Mouse (Mus musculus): ENCODE results near the gene 1700010B08Rik. TPM values are rescaled to one million over a fixed set of nuclear protein-coding genes. Genes with fewer than 3 reads are reported as not detected.
"Not testable (repeated sequence)": the region's sequence is repeated elsewhere in the genome, so short reads cannot be mapped to it uniquely, and the experiment has no call there.

1700010B08Rik gene
- polyA plus RNA-seq, 1 experiment from 2014 or later: not detected

DNA sequence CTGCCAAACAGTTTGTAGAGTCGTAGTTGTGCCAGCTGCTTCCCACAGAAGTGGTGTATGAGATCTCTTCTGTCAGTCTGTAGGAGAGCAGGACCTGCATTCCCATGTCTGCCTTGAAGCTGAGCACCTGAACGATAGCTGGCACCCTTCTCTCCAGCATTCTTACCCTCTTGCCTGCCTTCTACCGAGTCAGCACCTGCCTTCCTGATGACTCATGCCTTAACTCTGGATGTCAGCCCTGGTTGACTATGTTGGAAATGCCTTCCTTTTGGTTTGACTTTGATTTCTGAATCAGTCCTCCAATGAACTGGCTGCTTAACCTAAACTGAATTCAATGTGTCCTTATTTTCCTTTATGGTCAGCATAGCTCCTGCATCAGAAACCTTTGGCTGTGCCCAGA is 20.4 kb upstream of the 1700010B08Rik start:
- H3K27me3 ChIP-seq (replicated peaks; ENCODE audit: control insufficient read depth, insufficient read depth, low read length): no peaks in the 10 kb centered on the region
- 65% methylated on average over 3 of the region's 3 CpGs for WGBS
- no peak overlapping the region for H3K4me3 ChIP-seq (ENCODE audit: low read depth, low read length)
- H3K27ac ChIP-seq (ENCODE audit: low read depth, low read length): no peak overlapping the region
- H3K9me3 ChIP-seq (ENCODE audit: control insufficient read depth): no peaks in the 10 kb centered on the region
- TF ChIP-seq CTCF (IDR thresholded peaks at IDR 0.05; ENCODE audit: low read depth): no peak
- H3K36me3 ChIP-seq (ENCODE audit: control insufficient read depth, insufficient read depth): peaks cover 69% of the 10 kb centered on the region
- H3K9ac ChIP-seq (ENCODE audit: low read depth, low read length): no peak overlapping the region
- no peak for ATAC-seq
- no peak overlapping the region for H3K4me2 ChIP-seq (replicated peaks; ENCODE audit: low read depth)
- no peaks in the 10 kb centered on the region for H3K4me1 ChIP-seq (replicated peaks; ENCODE audit: control insufficient read depth, insufficient read depth, low read length)

- H3K36me3 ChIP-seq (ENCODE audit: control insufficient read depth, insufficient read depth): peaks cover 65% of the 10 kb centered on the region
- no peaks in the 10 kb centered on the region for H3K9me3 ChIP-seq (ENCODE audit: control insufficient read depth)
- no peak for TF ChIP-seq CTCF (IDR thresholded peaks at IDR 0.05; ENCODE audit: low read depth)
- H3K4me3 ChIP-seq (ENCODE audit: low read depth, low read length): no peak overlapping the region
- H3K9ac ChIP-seq (ENCODE audit: low read depth, low read length): no peak overlapping the region
- H3K27me3 ChIP-seq (replicated peaks; ENCODE audit: control insufficient read depth, insufficient read depth, low read length): no peaks in the 10 kb centered on the region
- WGBS: 56% methylated on average over 16 of the region's 16 CpGs
- H3K27ac ChIP-seq (ENCODE audit: low read depth, low read length): no peak overlapping the region
- H3K4me1 ChIP-seq (replicated peaks; ENCODE audit: control insufficient read depth, insufficient read depth, low read length): no peaks in the 10 kb centered on the region; the same call in 1 of the 2 replicates
- no peak overlapping the region for H3K4me2 ChIP-seq (replicated peaks; ENCODE audit: low read depth)
- ATAC-seq: no peak
These were observed 16.9 kb upstream of the 1700010B08Rik start for GRCm38 (mm10) chr2:173702096-173702866.

- Histone ChIP-seq H3K4me3 (ENCODE audit: low read depth, low read length) (no peak overlapping the region), H3K9ac (ENCODE audit: low read depth, low read length) (no peak overlapping the region), H3K36me3 (ENCODE audit: control insufficient read depth, insufficient read depth) (peaks cover 59% of the 10 kb centered on the region), H3K4me2 (replicated peaks; ENCODE audit: low read depth) (no peak overlapping the region), H3K27ac (ENCODE audit: low read depth, low read length) (no peak overlapping the region), H3K27me3 (replicated peaks; ENCODE audit: control insufficient read depth, insufficient read depth, low read length) (no peaks in the 10 kb centered on the region), H3K4me1 (replicated peaks; ENCODE audit: control insufficient read depth, insufficient read depth, low read length) (no peaks in the 10 kb centered on the region; the same call in 1 of the 2 replicates), H3K9me3 (ENCODE audit: control insufficient read depth) (no peaks in the 10 kb centered on the region)
- WGBS: 75% methylated on average over 12 of the region's 12 CpGs
- no peak for TF ChIP-seq CTCF (IDR thresholded peaks at IDR 0.05; ENCODE audit: low read depth)
- ATAC-seq: no peak
These were observed 16.4 kb upstream of the 1700010B08Rik start for GRCm38 (mm10) chr2:173702867-173703237.

GRCm38 (mm10) chr2:173705827-173706551 is 13.2 kb upstream of the 1700010B08Rik start:
- Histone ChIP-seq H3K4me3 (ENCODE audit: low read depth, low read length) (no peak overlapping the region), H3K4me1 (replicated peaks; ENCODE audit: control insufficient read depth, insufficient read depth, low read length) (no peaks in the 10 kb centered on the region; the same call in 1 of the 2 replicates), H3K9ac (ENCODE audit: low read depth, low read length) (no peak overlapping the region), H3K9me3 (ENCODE audit: control insufficient read depth) (no peaks in the 10 kb centered on the region), H3K4me2 (replicated peaks; ENCODE audit: low read depth) (no peak overlapping the region), H3K36me3 (ENCODE audit: control insufficient read depth, insufficient read depth) (peaks cover 39% of the 10 kb centered on the region), H3K27me3 (replicated peaks; ENCODE audit: control insufficient read depth, insufficient read depth, low read length) (no peaks in the 10 kb centered on the region), H3K27ac (ENCODE audit: low read depth, low read length) (no peak overlapping the region)
- 80% methylated on average over 15 of the region's 15 CpGs for WGBS
- ATAC-seq: no peak
- TF ChIP-seq CTCF (IDR thresholded peaks at IDR 0.05; ENCODE audit: low read depth): no peak

DNA sequence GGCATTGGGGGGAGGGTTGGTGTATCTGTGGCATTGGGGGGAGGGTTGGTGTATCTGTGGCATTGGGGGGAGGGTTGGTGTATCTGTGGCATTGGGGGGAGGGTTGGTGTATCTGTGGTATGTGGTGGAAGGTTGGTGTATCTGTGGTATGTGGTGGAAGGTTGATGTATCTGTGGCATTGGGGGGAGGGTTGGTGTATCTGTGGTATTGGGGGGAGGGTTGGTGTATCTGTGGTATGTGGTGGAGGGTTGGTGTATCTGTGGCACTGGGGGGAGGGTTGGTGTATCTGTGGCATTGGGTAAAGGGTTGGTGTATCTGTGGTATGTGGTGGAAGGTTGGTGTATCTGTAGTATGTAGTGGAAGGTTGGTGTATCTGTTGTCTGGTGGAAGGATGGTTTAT is 11.6 kb upstream of the 1700010B08Rik start:
- not testable (repeated sequence) for H3K9me3 ChIP-seq (ENCODE audit: control insufficient read depth); ATAC-seq; H3K4me3 ChIP-seq (ENCODE audit: low read depth, low read length); H3K4me2 ChIP-seq (replicated peaks; ENCODE audit: low read depth); H3K27me3 ChIP-seq (replicated peaks; ENCODE audit: control insufficient read depth, insufficient read depth, low read length); H3K9ac ChIP-seq (ENCODE audit: low read depth, low read length); H3K4me1 ChIP-seq (replicated peaks; ENCODE audit: control insufficient read depth, insufficient read depth, low read length); H3K27ac ChIP-seq (ENCODE audit: low read depth, low read length)
- H3K36me3 ChIP-seq (ENCODE audit: control insufficient read depth, insufficient read depth): peaks cover 24% of the 10 kb centered on the region

GRCm38 (mm10) chr2:173710193-173710592 is 9.0 kb upstream of the 1700010B08Rik start:
- TF ChIP-seq CTCF (IDR thresholded peaks at IDR 0.05; ENCODE audit: low read depth): no peak
- Histone ChIP-seq H3K27me3 (replicated peaks; ENCODE audit: control insufficient read depth, insufficient read depth, low read length) (no peaks in the 10 kb centered on the region), H3K4me2 (replicated peaks; ENCODE audit: low read depth) (no peak overlapping the region), H3K4me3 (ENCODE audit: low read depth, low read length) (no peak overlapping the region), H3K36me3 (ENCODE audit: control insufficient read depth, insufficient read depth) (peaks cover 9% of the 10 kb centered on the region; the same call in 1 of the 2 replicates), H3K9me3 (ENCODE audit: control insufficient read depth) (no peaks in the 10 kb centered on the region), H3K27ac (ENCODE audit: low read depth, low read length) (no peak overlapping the region), H3K4me1 (replicated peaks; ENCODE audit: control insufficient read depth, insufficient read depth, low read length) (no peaks in the 10 kb centered on the region; the same call in 1 of the 2 replicates), H3K9ac (ENCODE audit: low read depth, low read length) (no peak overlapping the region)
- no peak for ATAC-seq
- WGBS: 71% methylated on average over 6 of the region's 6 CpGs
